Mouse (Mus musculus) limb, embryonic 14.5 days (tissue): Measurements from ENCODE around the gene Cflar. TPM values are rescaled to one million over a fixed set of nuclear protein-coding genes. Genes with fewer than 3 reads are reported as not detected.
A peak's percentile ranks its signal among the peaks of the same experiment; 100 is the strongest.

Experiments
- ATAC-seq: fragments of 200-750 bp; cut with Nextera tagmentation; 2 replicates; pipeline ENCODE4 v1.8.0; 2017; ENCODE audit warnings: low read depth, moderate number of reproducible peaks, moderate TSS enrichment; ENCODE audit not compliant: low FRiP score
- DNase-seq: peaks from one replicate; pipeline ENCODE4 v3.0.0-alpha.2; 2015; ENCODE audit warnings: low spot score
- H3K27ac ChIP-seq: fragments of 300-500 bp; sonication (generic); replicated peaks from 2 replicates; pipeline ENCODE4 v1.5.1; 2014; ENCODE audit warnings: low read depth, mild to moderate bottlenecking, low read length, moderate library complexity, mixed read lengths
- H3K27me3 ChIP-seq: fragments of 300-500 bp; sonication (generic); 2 replicates; pipeline ENCODE4 v1.6.1; 2014; ENCODE audit warnings: low read length, mixed read lengths; ENCODE audit not compliant: control insufficient read depth, insufficient read depth
- H3K36me3 ChIP-seq: fragments of 300-500 bp; sonication (generic); 2 replicates; pipeline ENCODE4 v1.6.1; 2014; ENCODE audit warnings: mild to moderate bottlenecking, low read length, moderate library complexity, mixed read lengths; ENCODE audit not compliant: control insufficient read depth, insufficient read depth
- H3K4me1 ChIP-seq: fragments of 300-500 bp; sonication (generic); 2 replicates; pipeline ENCODE4 v1.6.1; 2014; ENCODE audit warnings: antibody characterized with exemption, low read length, mixed read lengths; ENCODE audit not compliant: control insufficient read depth, insufficient read depth
- H3K4me2 ChIP-seq: fragments of 300-500 bp; sonication (generic); replicated peaks from 2 replicates; pipeline ENCODE4 v1.6.1; 2014; ENCODE audit warnings: low read depth, mild to moderate bottlenecking, low read length, moderate library complexity; ENCODE audit not compliant: severe bottlenecking
- H3K4me3 ChIP-seq: fragments of 300-500 bp; sonication (generic); replicated peaks from 2 replicates; pipeline ENCODE4 v1.5.1; 2014; ENCODE audit warnings: low read length
- H3K9ac ChIP-seq: fragments of 300-500 bp; sonication (generic); 2 replicates; pipeline ENCODE4 v1.6.1; 2014; ENCODE audit warnings: mild to moderate bottlenecking, low read depth, low read length, moderate library complexity; ENCODE audit not compliant: severe bottlenecking
- H3K9me3 ChIP-seq: fragments of 300-500 bp; sonication (generic); 2 replicates; pipeline ENCODE4 v1.6.1; 2016; ENCODE audit warnings: low read length; ENCODE audit not compliant: control insufficient read depth
- POLR2A ChIP-seq: fragments of 200-500 bp; IDR thresholded peaks from 2 replicates; pipeline ENCODE4 v1.8.0; 2012; ENCODE audit warnings: inconsistent platforms, mild to moderate bottlenecking, moderate library complexity, borderline replicate concordance; ENCODE audit not compliant: insufficient read depth, insufficient read length; ENCODE audit errors: extremely low read depth
- WGBS: fragments of 180-500 bp; shearing (Covaris S2); extraction: QIAGEN DNeasy Blood & Tissue Kit; methylation state at CpG from one replicate; pipeline ENCODE4 v1.1.7; 2014; 5-methylcytosine and 5-hydroxymethylcytosine counted together
- polyA plus RNA-seq, 2 experiments: library from polyadenylated mRNA; depleted of rRNA in 1 of 2; stranded (reverse) in 1 of 2; unstranded in 1 of 2; fragments of >200 nt; fragmentation: Nextera tagmentation in 1 of 2; extraction: Ambion mirVana in 1 of 2; gene quantifications; 2 replicates each; pipeline versions ENCODE4 v1.2.1 to v1.2.3; 2012 to 2014

The Cflar gene
- polyA plus RNA-seq, 2 experiments: 28.9 to 37.2 TPM

GRCm38 (mm10) chr1:58769701-58770100 is 58.4 kb downstream of the Cflar start:
- Histone ChIP-seq H3K9ac (no peak overlapping the region), H3K27ac (no peak overlapping the region), H3K27me3 (no peaks in the 10 kb centered on the region), H3K4me1 (no peaks in the 10 kb centered on the region), H3K4me3 (no peak overlapping the region), H3K36me3 (no peaks in the 10 kb centered on the region), H3K4me2 (no peak overlapping the region), H3K9me3 (no peaks in the 10 kb centered on the region)
- 47% methylated on average over 9 of the region's 9 CpGs for WGBS
- ATAC-seq (no peak), DNase-seq (no peak)
- no peak for TF ChIP-seq POLR2A

GRCm38 (mm10) chr1:58770111-58770720 is 58.9 kb downstream of the Cflar start:
- Histone ChIP-seq H3K9me3 (no peaks in the 10 kb centered on the region), H3K36me3 (no peaks in the 10 kb centered on the region), H3K9ac (no peak overlapping the region), H3K27me3 (no peaks in the 10 kb centered on the region), H3K27ac (no peak overlapping the region), H3K4me3 (no peak overlapping the region), H3K4me2 (no peak overlapping the region), H3K4me1 (no peaks in the 10 kb centered on the region)
- DNase-seq (peak; percentile 42), ATAC-seq (0 out of 2 replicates have a peak, but pooled peaks have one; percentile 23)
- TF ChIP-seq POLR2A: no peak
- WGBS: 28% methylated on average over 7 of the region's 7 CpGs

GRCm38 (mm10) chr1:58772084-58772483 is 60.8 kb downstream of the Cflar start:
- H3K4me3 ChIP-seq: no peak overlapping the region
- H3K9ac ChIP-seq: no peak overlapping the region
- no peak overlapping the region for H3K27ac ChIP-seq
- 66% methylated on average over 3 of the region's 3 CpGs for WGBS
- no peak for ATAC-seq
- H3K4me2 ChIP-seq: no peak overlapping the region
- H3K9me3 ChIP-seq: no peaks in the 10 kb centered on the region
- no peaks in the 10 kb centered on the region for H3K4me1 ChIP-seq
- DNase-seq: no peak
- no peak for TF ChIP-seq POLR2A
- H3K36me3 ChIP-seq: no peaks in the 10 kb centered on the region
- H3K27me3 ChIP-seq: no peaks in the 10 kb centered on the region

GRCm38 (mm10) chr1:58773280-58773679 is 62.0 kb downstream of the Cflar start:
- Histone ChIP-seq H3K27ac (no peak overlapping the region), H3K4me2 (no peak overlapping the region), H3K4me1 (no peaks in the 10 kb centered on the region), H3K9ac (no peak overlapping the region), H3K9me3 (no peaks in the 10 kb centered on the region), H3K4me3 (no peak overlapping the region), H3K27me3 (no peaks in the 10 kb centered on the region), H3K36me3 (no peaks in the 10 kb centered on the region)
- DNase-seq: no peak
- ATAC-seq: no peak
- TF ChIP-seq POLR2A: no peak

- no peaks in the 10 kb centered on the region for H3K27me3 ChIP-seq
- WGBS: 80% methylated on average over 2 of the region's 2 CpGs
- no peaks in the 10 kb centered on the region for H3K36me3 ChIP-seq
- H3K9me3 ChIP-seq: no peaks in the 10 kb centered on the region
- no peak overlapping the region for H3K4me2 ChIP-seq
- ATAC-seq: no peak
- no peak overlapping the region for H3K9ac ChIP-seq
- no peak overlapping the region for H3K27ac ChIP-seq
- no peaks in the 10 kb centered on the region for H3K4me1 ChIP-seq
- TF ChIP-seq POLR2A: no peak
- no peak for DNase-seq
- H3K4me3 ChIP-seq: no peak overlapping the region
These were observed 62.6 kb downstream of the Cflar start for GRCm38 (mm10) chr1:58773905-58774304.
